Mouse (Mus musculus) macrophage (primary cell): ENCODE results near the gene Pigq. TPM values are rescaled to one million over a fixed set of nuclear protein-coding genes. Genes with fewer than 3 reads are reported as not detected.
A peak's percentile ranks its signal among the peaks of the same experiment; 100 is the strongest.

Source experiments
- H3K27ac ChIP-seq: fragments of 350-480 bp; formaldehyde crosslinking; 2 replicates; pipeline ENCODE4 v1.9.0; 2021
- H3K36me3 ChIP-seq: fragments of 350-480 bp; formaldehyde crosslinking; 2 replicates; pipeline ENCODE4 v1.9.0; 2021; ENCODE audit errors: inconsistent target
- H3K4me3 ChIP-seq: fragments of 350-480 bp; formaldehyde crosslinking; 2 replicates; pipeline ENCODE4 v1.9.0; 2021; ENCODE audit errors: inconsistent target
- H3K79me2 ChIP-seq: fragments of 350-480 bp; formaldehyde crosslinking; 2 replicates; pipeline ENCODE4 v1.9.0; 2021; ENCODE audit errors: inconsistent target
- WGBS: methylation state at CpG from one replicate; pipeline ENCODE4 v1.1.7; 2026; ENCODE audit warnings: inconsistent platforms; ENCODE audit not compliant: missing documents; 5-methylcytosine and 5-hydroxymethylcytosine counted together
- polyA plus RNA-seq: library from polyadenylated mRNA; stranded (reverse); fragments of 250-400 nt; gene quantifications from 3 replicates; pipeline ENCODE4 v1.2.4, GENCODE M21; 2018; ENCODE audit warnings: inconsistent platforms

Pigq gene
- polyA plus RNA-seq, 1 experiment from 2014 or later: 43.2 TPM

DNA sequence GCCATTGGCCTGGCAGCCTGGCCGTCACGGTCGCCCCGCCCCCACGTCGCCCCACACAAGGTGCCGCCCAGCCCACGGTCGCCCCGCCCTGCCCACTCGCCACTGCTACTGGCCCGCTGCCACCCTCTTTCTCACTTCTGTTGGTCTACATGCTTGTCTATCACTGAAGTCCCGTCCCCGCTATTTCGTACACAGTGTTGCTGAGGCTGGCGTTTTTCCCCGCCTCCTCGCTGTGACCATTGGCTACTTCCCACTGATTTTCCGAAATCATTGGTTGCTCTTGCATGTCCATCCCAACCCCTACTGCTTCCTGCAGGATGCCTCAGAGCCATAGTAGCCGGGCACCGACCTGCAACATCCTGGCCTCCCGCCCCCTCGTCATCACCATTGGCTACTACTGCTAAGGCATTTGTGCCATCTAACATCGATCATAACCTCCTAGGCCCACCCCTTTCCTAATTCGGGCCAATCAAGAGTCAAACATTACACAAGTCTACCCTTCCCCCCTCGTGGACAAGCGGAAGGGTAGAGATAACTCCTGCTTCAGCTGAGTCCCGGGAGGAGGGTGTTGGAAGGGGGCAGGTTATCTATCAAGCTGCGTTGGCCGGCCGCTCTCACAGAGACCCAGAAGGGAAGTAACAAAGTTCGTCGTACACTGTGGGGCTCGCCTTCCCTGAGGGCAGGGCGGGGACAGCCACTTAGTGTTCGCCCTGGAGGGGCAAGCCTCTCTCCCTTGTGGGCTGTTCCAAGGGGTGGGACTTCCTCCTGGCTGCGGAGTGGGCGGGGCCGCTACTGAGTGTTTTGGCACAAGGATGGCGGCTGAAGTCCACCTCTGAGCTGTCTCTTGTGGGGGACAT is 24.7 kb downstream of the Pigq start:
- Histone ChIP-seq H3K27ac (peak overlapping the region; percentile 93), H3K79me2 (peaks cover 43% of the 10 kb centered on the region), H3K4me3 (peak overlapping the region; percentile 76), H3K36me3 (no peaks in the 10 kb centered on the region; the same call in 1 of the 2 replicates)
- 1% methylated on average over 40 of the region's 40 CpGs for WGBS

DNA sequence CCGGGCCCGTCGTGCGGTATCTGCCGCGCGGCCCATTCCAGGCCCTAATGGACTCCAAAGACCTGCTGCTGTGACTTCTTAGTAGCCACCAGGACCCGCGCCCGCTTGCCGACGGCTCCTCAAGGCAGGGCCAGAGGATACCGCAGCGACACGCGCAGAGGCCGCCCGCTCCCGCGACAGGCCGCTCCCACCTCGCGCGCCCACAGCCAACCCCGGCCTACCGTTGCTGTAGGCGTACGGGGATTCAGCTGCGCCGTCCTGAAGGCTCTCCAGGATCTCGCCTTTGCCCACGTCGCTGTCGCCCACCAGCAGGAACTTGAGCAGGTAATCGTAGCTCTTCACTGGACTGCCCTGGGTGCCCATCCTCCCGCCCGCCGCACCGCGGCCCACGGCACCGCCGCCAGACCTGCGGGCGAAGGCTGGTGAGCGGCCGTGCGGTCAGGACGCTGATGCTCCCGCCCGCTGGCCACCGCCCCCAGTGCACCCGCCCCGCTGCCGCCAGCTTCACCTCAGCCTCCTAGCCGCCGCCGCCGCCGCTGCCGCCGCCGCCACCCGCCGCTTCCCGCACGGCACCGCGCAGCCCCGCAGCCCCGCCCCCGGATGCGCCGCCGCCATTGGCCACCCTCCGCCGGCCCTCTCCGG is 25.5 kb downstream of the Pigq start, which contains the start of gene Rab40c:
Rab40c (minus strand) TSS at position 584 of the 642 bp plus-strand sequence.
- Histone ChIP-seq H3K27ac (peak within 1 kb of the TSS; percentile 93), H3K36me3 (no peaks in the 10 kb centered on the region; the same call in 1 of the 2 replicates), H3K79me2 (peaks cover 51% of the 10 kb centered on the region), H3K4me3 (peak within 1 kb of the TSS; percentile 76)
- under 1% methylated on average over 73 of the region's 78 CpGs for WGBS

DNA sequence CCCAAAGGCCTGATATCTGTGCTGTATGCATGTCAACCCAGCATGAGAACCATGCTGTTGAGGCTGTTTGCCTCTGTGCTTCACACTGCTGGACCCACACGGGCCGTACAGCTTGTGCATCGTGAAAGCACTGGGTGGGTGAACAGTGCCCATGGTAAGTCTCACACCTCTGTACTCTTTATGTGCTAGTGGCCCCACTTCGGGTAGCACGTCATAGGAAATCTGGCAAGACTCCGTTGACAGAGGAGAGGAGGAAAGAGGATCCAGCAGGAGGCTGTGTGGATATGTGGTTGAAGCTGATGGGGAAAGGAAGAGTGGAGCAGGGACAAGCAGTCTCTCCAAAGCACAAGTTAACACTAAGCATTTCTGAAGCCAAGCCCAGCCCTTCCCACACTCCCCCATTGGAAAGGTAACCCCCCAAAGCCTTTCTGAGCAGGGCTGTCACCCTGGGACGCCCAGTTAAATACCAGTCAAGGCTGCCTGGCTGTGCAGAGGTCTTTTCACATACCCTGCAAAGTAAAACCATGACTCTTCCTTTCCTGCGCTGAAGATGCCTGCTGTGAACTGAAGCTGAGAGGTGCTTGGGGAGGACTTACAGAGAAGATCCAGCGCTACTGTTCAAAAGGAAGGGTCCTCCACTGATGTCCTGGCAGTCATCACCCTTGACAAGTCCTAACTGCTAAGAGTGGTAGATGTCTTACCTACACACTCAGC is 26.5 kb downstream of the Pigq start:
- H3K36me3 ChIP-seq: no peaks in the 10 kb centered on the region; the same call in 1 of the 2 replicates
- peak overlapping the region; percentile 72 for H3K4me3 ChIP-seq
- WGBS: 95% methylated on average over 9 of the region's 9 CpGs
- peak overlapping the region; percentile 57 for H3K27ac ChIP-seq
- H3K79me2 ChIP-seq: peaks cover 59% of the 10 kb centered on the region

DNA sequence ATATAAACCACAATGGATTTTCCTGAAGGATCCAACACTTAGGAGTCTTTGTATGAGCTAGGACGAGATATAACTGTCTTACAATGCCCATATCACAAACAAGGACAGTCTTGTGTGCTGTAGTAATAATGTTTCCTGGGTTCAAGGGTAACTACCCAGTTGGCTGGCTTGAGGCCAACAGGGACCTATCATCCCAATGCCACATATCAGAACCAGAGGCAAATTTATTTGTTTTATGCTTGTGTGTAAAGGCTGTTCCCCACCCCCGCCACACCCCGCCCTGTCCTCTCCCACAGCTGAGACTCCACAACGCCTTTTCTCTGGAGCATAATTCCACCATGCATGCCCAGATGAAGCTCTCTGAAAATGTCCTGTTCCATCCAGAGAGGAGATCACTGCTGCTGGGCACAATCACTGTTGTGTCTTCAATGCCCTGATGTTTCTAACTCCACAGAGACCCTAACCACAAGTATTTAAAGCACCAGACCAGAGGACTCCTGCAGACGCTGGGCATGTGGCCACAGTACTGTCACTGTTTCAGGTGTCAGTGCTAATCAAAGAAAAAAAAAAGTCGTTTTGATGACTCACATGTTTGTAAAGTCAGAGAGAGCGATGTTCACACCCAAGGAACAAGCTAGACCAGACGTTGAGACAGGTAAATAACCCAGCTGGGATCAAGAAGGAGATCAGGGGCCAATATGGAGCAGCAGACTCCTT is 27.6 kb downstream of the Pigq start:
- Histone ChIP-seq H3K36me3 (no peaks in the 10 kb centered on the region; the same call in 1 of the 2 replicates), H3K79me2 (peaks cover 69% of the 10 kb centered on the region), H3K4me3 (no peak overlapping the region), H3K27ac (no peak overlapping the region)
- 91% methylated on average over 8 of the region's 8 CpGs for WGBS

DNA sequence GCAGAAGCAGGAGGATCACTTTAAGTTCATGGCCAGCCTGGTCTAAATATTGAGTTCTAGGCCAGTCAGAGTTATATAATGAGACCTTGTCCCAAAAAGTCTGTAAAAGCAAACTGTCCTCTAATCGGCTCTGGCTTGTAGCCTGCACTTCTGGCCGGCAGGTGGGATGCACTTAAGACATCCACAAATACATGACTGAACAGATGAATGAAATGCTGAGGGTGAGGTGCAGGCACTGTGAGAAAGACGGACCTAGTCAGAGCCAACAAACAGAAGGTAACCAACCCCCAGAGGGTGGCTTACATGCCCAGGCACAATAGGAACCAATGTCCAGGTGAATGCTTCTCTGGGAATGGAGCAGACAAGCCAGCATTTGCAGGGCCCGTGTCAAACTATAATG is 30.4 kb downstream of the Pigq start:
- no peak overlapping the region for H3K4me3 ChIP-seq
- no peaks in the 10 kb centered on the region; the same call in 1 of the 2 replicates for H3K36me3 ChIP-seq
- peaks cover 97% of the 10 kb centered on the region for H3K79me2 ChIP-seq
- peak overlapping the region; percentile 99 for H3K27ac ChIP-seq
- WGBS: 52% methylated on average over 4 of the region's 4 CpGs

DNA sequence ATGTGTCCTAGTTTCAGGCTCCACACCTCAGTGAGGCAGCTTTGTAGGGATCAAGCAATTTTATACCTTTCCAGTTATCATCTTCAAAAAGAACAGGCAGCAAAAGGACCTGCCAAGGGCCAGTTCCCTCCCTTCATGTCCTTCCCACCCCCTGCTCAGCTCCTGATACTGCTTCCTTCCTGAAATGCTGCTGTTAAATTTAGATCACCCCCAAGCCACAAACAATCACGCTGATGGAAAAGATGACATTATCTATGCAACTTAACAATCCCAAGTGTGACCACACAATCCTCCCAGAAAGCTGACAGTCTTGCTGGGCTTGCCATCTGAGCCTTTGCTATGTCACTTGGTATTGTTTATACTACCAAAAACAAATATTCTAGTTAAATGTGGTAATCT is 30.9 kb downstream of the Pigq start:
- 0% methylated on average over 1 of the region's 1 CpGs for WGBS
- peak overlapping the region; percentile 99 for H3K27ac ChIP-seq
- no peaks in the 10 kb centered on the region; the same call in 1 of the 2 replicates for H3K36me3 ChIP-seq
- peaks cover 97% of the 10 kb centered on the region for H3K79me2 ChIP-seq
- H3K4me3 ChIP-seq: peak overlapping the region; percentile 32

DNA sequence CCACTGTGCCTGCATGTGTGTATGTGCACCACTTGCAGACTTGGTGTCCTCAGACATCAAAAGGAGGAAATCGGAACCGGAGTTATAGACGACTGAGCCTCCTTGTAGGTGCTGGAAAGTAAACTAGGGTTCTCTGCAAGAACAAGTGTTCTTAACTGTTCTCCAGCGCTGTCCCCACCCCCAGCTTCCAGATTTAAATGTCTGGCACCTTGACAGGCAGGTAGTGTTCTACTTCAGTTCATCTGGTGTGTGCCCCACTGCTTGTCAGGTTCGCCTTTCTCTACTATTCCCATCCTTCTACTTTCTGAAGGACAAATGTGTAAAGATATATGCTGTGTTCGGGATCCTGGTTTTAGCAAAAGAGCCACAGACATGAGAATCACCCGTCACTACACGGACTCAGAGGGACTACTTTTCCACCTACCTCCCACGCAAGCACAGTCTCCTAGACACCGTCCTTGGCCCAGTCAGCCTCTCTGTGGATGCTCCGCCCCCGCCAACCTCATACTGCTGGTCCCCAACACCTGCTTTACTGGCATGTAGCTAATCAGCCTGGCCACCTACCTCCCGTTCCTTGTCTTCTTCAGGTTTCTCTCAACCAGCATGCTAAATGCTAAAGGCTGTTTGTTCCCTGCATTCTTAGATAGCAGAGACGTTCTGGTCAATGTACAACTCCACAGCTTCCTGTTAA is 31.4 kb downstream of the Pigq start:
- H3K27ac ChIP-seq: peak overlapping the region; percentile 99
- peaks cover 97% of the 10 kb centered on the region for H3K79me2 ChIP-seq
- peak overlapping the region; percentile 32 for H3K4me3 ChIP-seq
- whole genome bisulfite sequencing: 52% methylated on average over 14 of the region's 14 CpGs
- H3K36me3 ChIP-seq: no peaks in the 10 kb centered on the region; the same call in 1 of the 2 replicates

DNA sequence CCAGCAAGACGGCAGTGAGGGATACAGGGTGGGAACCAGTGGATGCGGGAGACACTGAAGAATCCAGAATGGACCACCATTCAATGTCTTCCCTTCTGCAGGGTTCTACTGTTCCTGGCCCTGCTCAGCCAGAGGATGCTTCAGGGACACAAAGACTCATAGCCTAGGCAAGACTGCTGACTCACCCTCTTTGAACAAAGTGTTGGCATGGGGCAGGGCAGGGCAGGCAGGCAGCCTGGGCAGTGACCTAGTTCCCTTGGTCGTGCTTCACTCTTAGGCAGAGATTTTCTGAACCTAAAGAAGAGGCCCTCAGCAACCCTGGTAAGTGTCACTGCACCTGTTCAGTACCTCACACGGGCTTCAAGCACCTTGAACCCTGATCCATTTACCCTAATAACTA is 32.9 kb downstream of the Pigq start:
- peaks cover 97% of the 10 kb centered on the region for H3K79me2 ChIP-seq
- H3K36me3 ChIP-seq: no peaks in the 10 kb centered on the region; the same call in 1 of the 2 replicates
- no peak overlapping the region; the same call in 1 of the 2 replicates for H3K4me3 ChIP-seq
- WGBS: 74% methylated on average over 4 of the region's 4 CpGs
- H3K27ac ChIP-seq: peak overlapping the region; percentile 99

DNA sequence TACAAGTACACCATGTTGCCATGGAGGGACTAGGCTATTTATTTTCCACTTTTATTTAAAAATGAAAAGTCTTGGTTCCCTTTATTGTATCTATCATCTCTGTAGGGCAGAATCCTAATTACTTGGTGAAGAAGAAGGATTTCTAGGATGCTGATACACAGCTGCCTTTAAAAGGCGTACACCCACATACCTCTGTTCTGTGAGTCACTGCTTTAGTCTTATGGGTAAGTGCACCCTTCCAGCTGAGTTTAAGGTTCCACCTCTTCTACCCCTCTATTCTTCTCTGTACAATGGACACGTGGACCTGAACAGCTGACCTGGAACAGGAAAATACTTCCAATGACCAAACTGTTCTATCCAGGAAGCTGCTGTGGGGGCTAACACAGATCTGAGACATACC is 37.1 kb downstream of the Pigq start:
- H3K79me2 ChIP-seq: peaks cover 100% of the 10 kb centered on the region
- WGBS: 90% methylated on average over 2 of the region's 2 CpGs
- no peak overlapping the region for H3K27ac ChIP-seq
- no peaks in the 10 kb centered on the region; the same call in 1 of the 2 replicates for H3K36me3 ChIP-seq
- no peak overlapping the region for H3K4me3 ChIP-seq

DNA sequence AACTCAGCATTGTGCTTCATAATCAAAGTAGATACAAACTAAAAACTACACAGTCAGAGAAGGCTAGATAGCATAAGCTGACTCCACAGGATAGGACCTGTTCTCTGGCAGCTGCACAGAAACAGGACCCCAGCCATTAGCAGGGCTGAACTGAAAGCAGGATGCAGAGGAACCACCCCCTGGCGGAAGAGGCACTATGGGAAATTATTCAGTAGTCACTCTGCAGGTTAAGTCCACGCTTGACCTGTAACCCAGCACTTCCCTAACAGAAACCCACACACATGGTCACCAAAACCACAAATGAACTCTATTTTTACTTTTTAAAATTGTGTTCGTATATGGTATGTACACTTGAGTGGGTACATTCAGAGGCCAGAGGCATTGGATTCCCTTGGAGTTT is 41.7 kb downstream of the Pigq start:
- 27% methylated on average over 3 of the region's 3 CpGs for WGBS
- peaks cover 4% of the 10 kb centered on the region; the same call in 1 of the 2 replicates for H3K36me3 ChIP-seq
- no peak overlapping the region for H3K4me3 ChIP-seq

DNA sequence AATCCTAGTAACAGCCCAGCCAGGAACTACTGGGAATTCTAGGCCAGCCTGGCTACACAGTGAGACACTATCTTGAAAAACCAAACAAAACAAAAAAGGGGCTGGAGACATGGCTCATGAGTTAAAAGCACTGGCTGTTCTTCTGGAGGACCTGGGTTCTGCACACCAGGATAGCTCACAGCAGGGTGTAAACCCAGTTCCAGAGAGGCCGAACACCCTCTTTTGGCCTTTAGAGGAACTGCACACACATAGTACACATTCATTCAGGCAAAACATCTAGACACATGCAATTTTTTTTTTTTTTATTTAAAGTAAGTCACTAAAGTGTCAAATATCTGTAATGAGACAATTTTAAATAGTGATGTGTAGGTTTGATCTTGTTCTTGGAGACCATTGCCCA is 44.5 kb downstream of the Pigq start:
- Histone ChIP-seq H3K27ac (no peak overlapping the region), H3K79me2 (peaks cover 100% of the 10 kb centered on the region), H3K36me3 (peaks cover 4% of the 10 kb centered on the region; the same call in 1 of the 2 replicates), H3K4me3 (no peak overlapping the region)
- WGBS: 100% methylated on average over 1 of the region's 1 CpGs

More for the DNA sequence above, 41.7 kb downstream of the Pigq start:
- peaks cover 100% of the 10 kb centered on the region for H3K79me2 ChIP-seq
- no peak overlapping the region for H3K27ac ChIP-seq

DNA sequence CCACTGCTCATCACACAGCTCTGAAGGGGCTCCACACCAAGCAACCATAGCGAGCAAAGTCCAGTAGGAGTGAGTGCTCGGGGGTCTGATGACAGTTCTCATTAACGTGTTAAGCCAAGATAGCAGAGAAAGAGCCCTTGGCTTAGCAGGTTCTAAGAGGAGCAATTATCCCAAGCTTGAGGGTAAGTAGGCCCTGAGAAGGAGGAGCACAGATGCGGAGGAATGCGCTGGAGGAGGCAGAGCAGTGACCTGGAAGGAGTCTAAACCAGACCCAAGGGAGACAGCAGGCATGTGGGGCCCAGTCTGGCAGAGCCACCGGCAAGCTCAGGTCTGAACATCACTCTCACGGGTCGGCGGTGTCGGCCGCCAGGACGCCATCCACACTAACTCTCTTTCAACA is 48.8 kb downstream of the Pigq start:
- Histone ChIP-seq H3K4me3 (no peak overlapping the region), H3K36me3 (peaks cover 9% of the 10 kb centered on the region; the same call in 1 of the 2 replicates), H3K27ac (no peak overlapping the region), H3K79me2 (peaks cover 100% of the 10 kb centered on the region)
- 97% methylated on average over 4 of the region's 12 CpGs for WGBS

DNA sequence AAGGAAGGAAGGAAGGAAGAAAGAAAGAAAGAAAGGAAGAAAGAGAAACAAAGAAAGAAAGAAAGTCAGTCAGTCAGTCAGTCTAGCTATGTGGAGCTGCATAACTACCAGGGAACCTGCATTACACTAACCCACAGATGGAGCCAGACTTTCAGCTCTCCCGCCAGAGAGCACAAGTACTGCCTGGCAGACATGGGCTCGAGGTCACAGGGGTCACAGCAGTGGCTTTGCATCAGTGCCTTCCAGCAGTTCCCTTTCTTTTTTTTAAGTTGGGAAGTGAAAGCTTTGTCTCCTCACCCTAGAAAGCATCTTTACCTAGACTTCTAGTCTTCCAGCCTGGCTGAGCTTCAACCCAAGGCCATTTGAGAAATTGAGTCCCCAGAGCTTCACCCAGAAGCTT is 49.3 kb downstream of the Pigq start:
- Histone ChIP-seq H3K4me3 (no peak overlapping the region), H3K79me2 (peaks cover 100% of the 10 kb centered on the region), H3K36me3 (peaks cover 11% of the 10 kb centered on the region; the same call in 1 of the 2 replicates), H3K27ac (no peak overlapping the region)
- 14% methylated on average over 2 of the region's 2 CpGs for WGBS
